Mouse (Mus musculus): ENCODE measurements at regions not wholly inside any gene's neighbourhood (a gene's known extent, or its start where the extent isn't known, plus 50 kb on each side); places are given as distances from the start of the nearest gene placed in this dataset.

DNA sequence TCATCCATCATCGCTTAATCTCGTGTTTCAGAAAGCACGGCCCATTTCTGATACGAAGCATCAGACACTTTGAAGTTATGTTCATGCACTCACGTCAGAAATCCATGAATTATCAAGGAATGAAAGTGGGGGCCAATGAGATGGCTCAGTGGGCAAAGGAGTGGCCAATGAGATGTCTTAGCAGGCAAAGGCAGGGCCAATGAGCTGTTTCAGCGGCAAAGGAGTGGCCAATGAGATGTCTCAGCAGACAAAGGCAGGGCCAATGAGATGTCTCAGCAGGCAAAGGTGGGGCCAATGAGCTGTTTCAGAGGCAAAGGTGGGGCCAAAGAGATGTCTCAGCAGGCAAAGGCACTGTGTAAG lies 157.3 kb upstream of the Pde3a start:
- TF ChIP-seq POLR2A (IDR thresholded peaks at IDR 0.05; ENCODE audit: borderline replicate concordance, extremely low read depth, low read depth, low read length) = no peak
- no peak for TF ChIP-seq CTCF (IDR thresholded peaks at IDR 0.05; ENCODE audit: insufficient read depth, low read length)

Data from lung, adult 2 months (tissue).